Mouse (Mus musculus) limb, embryonic 15.5 days (tissue): ENCODE measurements around the gene Tradd. TPM values are rescaled to one million over a fixed set of nuclear protein-coding genes. Genes with fewer than 3 reads are reported as not detected.

Experiments
- ATAC-seq: fragments of 200-750 bp; cut with Nextera tagmentation; 2 replicates; pipeline ENCODE4 v1.8.0; 2017; ENCODE audit warnings: low read depth, moderate TSS enrichment; ENCODE audit not compliant: insufficient number of reproducible peaks, low FRiP score, low TSS enrichment
- H3K27ac ChIP-seq: fragments of 300-500 bp; sonication (generic); 2 replicates; pipeline ENCODE4 v1.5.1; 2015; ENCODE audit warnings: moderate library complexity, mild to moderate bottlenecking, inconsistent platforms
- H3K27me3 ChIP-seq: fragments of 300-500 bp; sonication (generic); 2 replicates; pipeline ENCODE4 v1.6.1; 2015; ENCODE audit warnings: inconsistent platforms
- H3K36me3 ChIP-seq: fragments of 300-500 bp; sonication (generic); 2 replicates; pipeline ENCODE4 v1.6.1; 2015; ENCODE audit warnings: inconsistent platforms
- H3K4me1 ChIP-seq: fragments of 300-500 bp; sonication (generic); 2 replicates; pipeline ENCODE4 v1.6.1; 2015; ENCODE audit warnings: inconsistent platforms
- H3K4me2 ChIP-seq: fragments of 300-500 bp; sonication (generic); 2 replicates; pipeline ENCODE4 v1.6.1; 2015; ENCODE audit warnings: mild to moderate bottlenecking, inconsistent platforms
- H3K4me3 ChIP-seq: fragments of 300-500 bp; sonication (generic); 2 replicates; pipeline ENCODE4 v1.5.1; 2015; ENCODE audit warnings: mild to moderate bottlenecking, inconsistent platforms
- H3K9ac ChIP-seq: fragments of 300-500 bp; sonication (generic); 2 replicates; pipeline ENCODE4 v1.6.1; 2015; ENCODE audit warnings: inconsistent platforms
- H3K9me3 ChIP-seq: fragments of 300-500 bp; sonication (generic); 2 replicates; pipeline ENCODE4 v1.6.1; 2016; ENCODE audit warnings: inconsistent platforms
- WGBS: fragments of 180-500 bp; shearing (Covaris S2); methylation state at CpG from one replicate; pipeline ENCODE4 v1.1.7; 2015; 5-methylcytosine and 5-hydroxymethylcytosine counted together
- polyA plus RNA-seq: library from polyadenylated mRNA; unstranded; fragments of >200 nt; fragmentation: Nextera tagmentation; extraction: Ambion mirVana; gene quantifications from 2 replicates; pipeline ENCODE4 v1.2.1, GENCODE M21; 2015

The Tradd gene
- polyA plus RNA-seq, 1 experiment from 2014 or later, result 30.8 TPM

DNA sequence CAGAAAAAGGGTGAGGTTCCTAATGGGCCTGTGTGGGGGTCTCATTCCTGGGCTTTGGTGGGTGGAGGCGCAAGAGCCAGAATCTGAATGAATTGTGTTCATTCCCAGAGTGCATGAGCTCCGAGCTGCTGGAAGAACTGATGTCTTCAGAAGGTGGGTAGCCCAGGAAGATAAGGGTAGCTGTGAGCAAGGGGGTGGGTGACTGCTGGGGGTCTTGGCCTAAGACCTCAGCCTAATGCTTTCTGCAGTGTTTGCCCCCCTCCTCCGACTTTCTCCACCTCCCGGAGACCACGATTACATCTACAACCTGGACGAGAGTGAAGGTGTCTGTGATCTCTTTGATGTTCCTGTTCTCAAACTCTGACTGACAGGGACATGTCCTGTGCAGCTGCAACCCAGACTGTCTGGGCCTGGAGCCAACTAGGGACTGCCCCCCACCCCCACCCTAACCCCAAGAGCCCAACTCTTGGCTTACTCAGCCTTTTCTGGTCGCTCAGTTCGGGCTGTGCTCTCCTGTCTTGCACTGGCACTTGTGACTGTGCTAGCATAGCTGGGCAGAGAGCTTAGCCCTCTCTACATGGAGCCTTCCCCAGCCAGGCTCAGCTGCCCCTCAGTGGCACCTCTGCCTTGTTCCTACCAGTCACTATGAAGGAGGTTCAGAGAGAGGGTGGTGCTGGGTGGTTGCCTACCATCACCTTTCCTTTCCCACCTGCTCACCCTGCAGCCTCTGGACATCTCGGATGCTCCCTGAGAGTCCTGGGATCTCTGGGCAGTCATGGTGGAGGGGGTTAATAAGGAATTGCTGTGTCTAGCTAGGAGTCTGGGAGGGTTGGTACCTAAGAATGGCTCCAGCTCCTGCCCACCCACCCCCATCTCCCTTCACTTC lies 40.2 kb upstream of the Tradd start:
- peaks cover 33% of the 10 kb centered on the region for H3K4me1 ChIP-seq
- H3K9ac ChIP-seq, result no peak overlapping the region
- peaks cover 68% of the 10 kb centered on the region for H3K36me3 ChIP-seq
- no peaks in the 10 kb centered on the region for H3K27me3 ChIP-seq
- H3K9me3 ChIP-seq, result no peaks in the 10 kb centered on the region
- peak overlapping the region; percentile 66 for H3K27ac ChIP-seq
- no peak for ATAC-seq
- WGBS, result 48% methylated on average over 9 of the region's 9 CpGs
- no peak overlapping the region for H3K4me2 ChIP-seq
- no peak overlapping the region for H3K4me3 ChIP-seq

DNA sequence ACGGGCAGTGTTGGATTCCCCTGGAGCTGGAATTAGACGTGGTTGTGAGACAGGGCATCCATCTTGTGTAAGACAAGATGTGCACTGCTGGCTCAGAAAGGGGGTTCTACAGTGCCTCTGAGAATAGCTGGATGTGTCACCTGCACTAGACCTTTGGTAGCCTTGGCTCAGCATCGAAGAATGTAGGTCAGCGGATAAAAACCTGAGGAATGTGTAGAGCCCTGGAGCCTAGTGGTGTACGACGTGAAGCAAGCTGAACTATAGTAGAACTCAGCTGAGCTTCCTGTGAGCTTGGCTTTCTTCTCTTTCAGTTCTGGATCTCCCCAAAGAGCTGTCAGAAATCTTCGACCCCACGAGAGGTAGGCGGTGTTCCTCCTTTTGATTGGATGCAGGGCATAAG lies 39.5 kb upstream of the Tradd start:
- 74% methylated on average over 9 of the region's 9 CpGs for WGBS
- H3K27ac ChIP-seq, result peak overlapping the region; percentile 66
- no peak overlapping the region for H3K9ac ChIP-seq
- no peaks in the 10 kb centered on the region for H3K9me3 ChIP-seq
- H3K27me3 ChIP-seq, result no peaks in the 10 kb centered on the region
- no peak overlapping the region for H3K4me2 ChIP-seq
- H3K4me1 ChIP-seq, result peaks cover 35% of the 10 kb centered on the region
- no peak overlapping the region for H3K4me3 ChIP-seq
- H3K36me3 ChIP-seq, result peaks cover 62% of the 10 kb centered on the region
- ATAC-seq, result no peak

- no peaks in the 10 kb centered on the region for H3K27me3 ChIP-seq
- no peak for ATAC-seq
- H3K36me3 ChIP-seq, result peaks cover 57% of the 10 kb centered on the region
- H3K9me3 ChIP-seq, result no peaks in the 10 kb centered on the region
- H3K27ac ChIP-seq, result no peak overlapping the region
- H3K9ac ChIP-seq, result no peak overlapping the region
- no peak overlapping the region for H3K4me2 ChIP-seq
- H3K4me1 ChIP-seq, result peaks cover 40% of the 10 kb centered on the region
- H3K4me3 ChIP-seq, result no peak overlapping the region
- WGBS, result 83% methylated on average over 8 of the region's 8 CpGs
Observed at GRCm38 (mm10) chr8:105303396-105303795, 39.0 kb upstream of the Tradd start.

DNA sequence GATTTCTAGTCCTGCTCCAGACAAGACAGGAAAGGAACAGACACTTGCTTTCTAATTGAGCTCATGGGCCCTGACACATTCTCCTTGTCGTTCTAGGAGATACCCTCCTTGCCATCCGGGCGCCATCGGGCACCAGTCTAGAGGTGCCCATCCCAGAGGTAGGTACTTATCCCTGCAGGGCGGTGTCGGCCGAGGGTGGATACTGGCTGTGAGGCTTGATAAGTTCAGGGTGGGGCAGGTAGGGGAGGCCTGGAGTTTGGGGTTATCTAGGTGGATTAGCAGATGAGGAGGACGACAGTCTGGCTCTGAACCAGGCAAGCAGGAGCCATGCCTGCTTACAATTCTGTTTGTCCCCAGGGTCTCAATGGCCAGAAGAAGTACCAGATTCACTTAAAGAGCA lies 35.6 kb upstream of the Tradd start:
- H3K27ac ChIP-seq, result no peak overlapping the region
- no peak overlapping the region for H3K4me3 ChIP-seq
- H3K27me3 ChIP-seq, result no peaks in the 10 kb centered on the region
- no peaks in the 10 kb centered on the region for H3K9me3 ChIP-seq
- H3K4me2 ChIP-seq, result no peak overlapping the region
- H3K9ac ChIP-seq, result no peak overlapping the region
- ATAC-seq, result no peak
- H3K36me3 ChIP-seq, result peaks cover 44% of the 10 kb centered on the region
- WGBS, result 94% methylated on average over 8 of the region's 8 CpGs
- peaks cover 35% of the 10 kb centered on the region for H3K4me1 ChIP-seq

DNA sequence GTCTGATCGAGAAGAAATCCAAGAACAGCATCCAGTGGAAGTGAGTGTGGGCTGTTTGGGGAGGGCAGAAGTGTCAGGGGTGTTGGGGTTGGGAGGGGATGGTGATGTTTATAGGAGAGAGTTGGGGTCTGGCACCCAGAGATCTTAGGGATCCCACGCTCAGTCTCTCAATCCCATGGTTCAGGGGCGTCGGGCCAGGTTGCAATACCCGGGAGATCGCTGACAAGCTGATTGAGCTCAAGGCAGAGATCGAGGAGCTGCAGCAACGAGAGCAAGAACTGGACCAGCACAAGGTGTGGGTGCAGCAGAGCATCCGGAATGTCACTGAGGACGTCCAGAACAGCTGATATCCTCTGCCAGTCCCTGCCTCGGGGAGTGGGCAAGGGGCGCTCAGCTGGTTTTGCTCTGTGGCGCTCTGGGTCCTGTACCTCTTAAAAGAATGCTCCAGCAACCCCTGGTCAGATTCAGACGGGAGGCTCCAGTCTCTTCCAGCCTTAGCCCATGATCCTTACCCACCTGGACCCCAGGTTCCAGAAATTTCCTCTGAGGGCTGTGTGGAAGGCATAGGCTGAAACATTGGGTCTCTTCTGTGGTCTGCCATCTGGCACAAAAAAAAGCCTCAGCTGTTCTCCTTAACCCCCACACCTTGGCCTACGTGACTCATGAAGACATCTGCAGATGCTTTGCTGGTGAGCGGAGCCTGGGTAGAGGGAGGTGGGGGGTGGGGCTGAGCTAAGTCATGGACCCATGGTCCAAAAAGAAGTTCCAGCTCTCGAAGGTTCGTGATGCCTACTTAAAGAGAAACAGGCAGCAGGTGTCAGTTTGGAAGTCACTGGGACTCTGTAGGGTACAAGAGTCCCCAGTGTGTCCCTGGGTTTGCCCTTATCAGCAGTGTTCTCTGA lies 34.2 kb upstream of the Tradd start:
- Histone ChIP-seq H3K9me3 (no peaks in the 10 kb centered on the region), H3K4me1 (peaks cover 23% of the 10 kb centered on the region), H3K4me2 (peak overlapping the region; percentile 84), H3K27ac (0 out of 2 replicates have a peak overlapping the region, but pooled peaks have one; percentile 77), H3K9ac (peak overlapping the region; percentile 95), H3K4me3 (peak overlapping the region; percentile 96), H3K27me3 (no peaks in the 10 kb centered on the region), H3K36me3 (peaks cover 37% of the 10 kb centered on the region)
- WGBS, result 56% methylated on average over 18 of the region's 18 CpGs
- ATAC-seq, result no peak

GRCm38 (mm10) chr8:105297511-105298192 lies 33.2 kb upstream of the Tradd start, which contains the start of gene E2f4:
TSS of gene E2f4 (plus strand) at chr8:105297663.
- peak within 1 kb of the TSS; percentile 84 for H3K4me2 ChIP-seq
- ATAC-seq, result peak; percentile 71

GRCm38 (mm10) chr8:105295895-105296573 lies 31.6 kb upstream of the Tradd start, which contains the start of gene Exoc3l:
TSS of gene Exoc3l (minus strand) at chr8:105296101.
- ATAC-seq, result no peak
- Histone ChIP-seq H3K4me3 (peak within 1 kb of the TSS; percentile 96; the same call in 1 of the 2 replicates), H3K36me3 (peaks cover 16% of the 10 kb centered on the region), H3K27ac (no peak within 1 kb of the TSS), H3K9me3 (no peaks in the 10 kb centered on the region), H3K4me1 (peaks cover 23% of the 10 kb centered on the region), H3K27me3 (peaks cover 8% of the 10 kb centered on the region; the same call in 1 of the 2 replicates), H3K9ac (no peak within 1 kb of the TSS), H3K4me2 (peak within 1 kb of the TSS; percentile 84)
- 58% methylated on average over 11 of the region's 11 CpGs for WGBS

More at GRCm38 (mm10) chr8:105297511-105298192, 33.2 kb upstream of the Tradd start, which contains the start of gene E2f4:
- under 1% methylated on average over 57 of the region's 58 CpGs for WGBS
- H3K27me3 ChIP-seq, result peaks cover 8% of the 10 kb centered on the region; the same call in 1 of the 2 replicates
- H3K9ac ChIP-seq, result peak within 1 kb of the TSS; percentile 95
- peak within 1 kb of the TSS; percentile 77 for H3K27ac ChIP-seq
- H3K9me3 ChIP-seq, result no peaks in the 10 kb centered on the region
- peaks cover 29% of the 10 kb centered on the region for H3K36me3 ChIP-seq
- peak within 1 kb of the TSS; percentile 96 for H3K4me3 ChIP-seq
- H3K4me1 ChIP-seq, result peaks cover 23% of the 10 kb centered on the region

GRCm38 (mm10) chr8:105295256-105295655 lies 30.8 kb upstream of the Tradd start:
- no peak overlapping the region for H3K27ac ChIP-seq
- peaks cover 29% of the 10 kb centered on the region for H3K4me1 ChIP-seq
- H3K9ac ChIP-seq, result no peak overlapping the region
- H3K9me3 ChIP-seq, result no peaks in the 10 kb centered on the region
- no peak overlapping the region for H3K4me3 ChIP-seq
- no peak overlapping the region for H3K4me2 ChIP-seq
- peaks cover 8% of the 10 kb centered on the region for H3K36me3 ChIP-seq
- 65% methylated on average over 11 of the region's 11 CpGs for WGBS
- H3K27me3 ChIP-seq, result peaks cover 14% of the 10 kb centered on the region
- ATAC-seq, result no peak

- Histone ChIP-seq H3K27ac (no peak overlapping the region), H3K36me3 (peaks cover 3% of the 10 kb centered on the region), H3K27me3 (peaks cover 19% of the 10 kb centered on the region), H3K9ac (no peak overlapping the region), H3K4me2 (no peak overlapping the region), H3K9me3 (no peaks in the 10 kb centered on the region), H3K4me3 (no peak overlapping the region), H3K4me1 (peaks cover 30% of the 10 kb centered on the region)
- 72% methylated on average over 9 of the region's 9 CpGs for WGBS
- ATAC-seq, result no peak
Observed at GRCm38 (mm10) chr8:105294776-105295175, 30.4 kb upstream of the Tradd start.

DNA sequence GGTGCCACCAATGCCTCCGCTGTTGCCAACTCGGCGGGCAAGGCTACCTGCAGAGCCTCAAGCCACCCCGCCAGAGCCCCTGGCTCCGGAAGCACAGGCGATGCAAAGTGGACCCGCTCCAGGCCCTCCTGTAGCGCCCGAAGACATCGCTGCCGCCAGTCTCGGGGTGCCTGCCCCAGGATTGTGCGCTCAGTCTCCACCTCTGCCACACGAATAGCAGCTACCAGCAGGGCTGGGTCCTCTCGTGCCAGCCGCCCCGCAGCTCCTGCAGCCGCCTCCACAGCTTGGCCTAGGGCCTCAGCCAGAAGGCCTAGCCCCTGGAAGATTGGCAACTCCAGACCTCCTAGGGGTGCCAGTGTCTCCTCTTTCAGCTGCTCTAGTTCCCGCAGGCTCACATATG lies 29.0 kb upstream of the Tradd start:
- Histone ChIP-seq H3K4me1 (peaks cover 36% of the 10 kb centered on the region), H3K4me3 (no peak overlapping the region), H3K4me2 (no peak overlapping the region), H3K27me3 (peaks cover 20% of the 10 kb centered on the region), H3K27ac (no peak overlapping the region), H3K36me3 (no peaks in the 10 kb centered on the region), H3K9ac (no peak overlapping the region), H3K9me3 (no peaks in the 10 kb centered on the region)
- WGBS, result 68% methylated on average over 19 of the region's 19 CpGs
- ATAC-seq, result no peak

GRCm38 (mm10) chr8:105292471-105292870 lies 28.1 kb upstream of the Tradd start:
- H3K9ac ChIP-seq, result no peak overlapping the region
- H3K27ac ChIP-seq, result no peak overlapping the region
- peaks cover 39% of the 10 kb centered on the region for H3K4me1 ChIP-seq
- ATAC-seq, result no peak
- H3K4me3 ChIP-seq, result no peak overlapping the region
- peaks cover 20% of the 10 kb centered on the region for H3K27me3 ChIP-seq
- H3K36me3 ChIP-seq, result no peaks in the 10 kb centered on the region
- WGBS, result 85% methylated on average over 7 of the region's 7 CpGs
- no peak overlapping the region for H3K4me2 ChIP-seq
- H3K9me3 ChIP-seq, result no peaks in the 10 kb centered on the region
